Mouse (Mus musculus) R1 (cell line): ENCODE measurements around the gene Cpne5.
A peak's percentile ranks its signal among the peaks of the same experiment; 100 is the strongest.

Experiments
- DNase-seq: peaks from one replicate; pipeline ENCODE4 v3.0.0-alpha.2; 2018; ENCODE audit warnings: low read depth, low spot score

The Cpne5 gene

DNA sequence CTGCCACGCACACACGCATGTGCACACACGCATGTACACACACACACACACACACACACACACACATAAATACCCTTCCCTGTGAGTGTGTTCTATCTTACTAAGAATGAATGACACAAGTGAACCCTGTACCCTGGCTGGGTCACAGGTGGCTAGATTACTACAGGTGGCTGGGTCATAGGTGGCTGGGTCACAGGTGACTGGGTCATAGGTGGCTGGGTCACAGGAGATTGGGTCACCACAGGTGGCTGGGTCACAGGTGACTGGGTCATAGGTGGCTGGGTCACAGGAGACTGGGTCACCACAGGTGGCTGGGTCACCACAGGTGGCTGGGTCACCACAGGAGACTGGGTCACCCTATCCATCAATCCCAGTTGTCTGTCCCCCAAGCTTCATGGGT, 27.9 kb downstream of the Cpne5 start:
- no peak for DNase-seq

GRCm38 (mm10) chr17:29206052-29206451, 31.9 kb downstream of the Cpne5 start:
- DNase-seq, result no peak

GRCm38 (mm10) chr17:29202604-29203003, 35.4 kb downstream of the Cpne5 start:
- peak; percentile 63 for DNase-seq

DNA sequence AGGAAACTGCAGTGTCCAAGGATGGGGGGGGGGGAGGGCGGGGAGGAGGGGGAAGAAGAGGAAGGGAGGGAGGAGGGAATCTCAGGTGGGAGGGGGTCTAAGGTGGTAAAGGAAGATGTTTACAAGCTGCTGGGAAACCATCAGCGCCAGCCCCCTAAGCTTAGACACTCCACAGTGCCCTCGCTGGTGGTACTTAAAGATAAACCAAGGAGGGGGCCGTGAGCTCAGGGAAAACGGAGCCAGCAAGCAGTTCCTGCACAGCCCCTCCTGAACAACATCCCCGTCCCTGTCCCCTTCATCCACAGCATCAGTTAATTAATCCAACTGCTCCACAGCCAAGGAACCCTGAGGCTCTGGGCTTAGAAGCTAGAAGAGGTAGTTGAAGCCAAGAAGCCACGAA, 38.1 kb downstream of the Cpne5 start:
- no peak for DNase-seq

DNA sequence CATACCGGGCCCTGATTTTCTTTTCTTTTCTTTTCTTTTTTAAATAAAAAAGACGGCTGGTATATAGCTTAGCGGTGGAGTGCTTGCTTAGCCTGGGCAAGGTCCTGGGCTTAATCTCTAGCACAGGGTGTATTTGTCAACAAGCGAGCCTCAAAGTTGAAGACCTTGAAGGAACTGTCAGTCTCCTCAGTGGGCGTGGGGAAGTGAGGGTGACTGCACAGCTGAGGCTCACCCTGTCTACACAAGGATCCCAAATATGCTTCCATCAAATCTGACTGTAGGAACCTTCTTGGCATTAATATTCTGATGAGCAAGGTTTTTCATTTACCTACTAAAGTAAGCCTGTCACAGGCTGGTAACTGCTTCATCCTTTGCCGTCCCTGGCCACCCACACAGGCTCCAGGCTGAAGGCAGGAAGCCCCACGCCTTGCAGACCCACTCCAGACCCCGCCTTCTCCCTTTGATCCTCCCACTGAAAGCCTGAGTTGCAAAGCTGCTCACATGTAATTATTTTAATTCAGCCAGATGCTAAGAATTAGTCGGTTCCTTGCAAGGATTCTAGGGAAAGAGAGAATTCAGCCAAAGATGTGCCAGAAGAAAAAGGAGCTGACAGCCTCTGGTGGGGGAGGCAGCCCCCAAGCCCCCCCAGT, 38.7 kb downstream of the Cpne5 start:
- peak; percentile 56 for DNase-seq

- peak; percentile 73 for DNase-seq
Measured at GRCm38 (mm10) chr17:29195579-29195978, 42.4 kb downstream of the Cpne5 start.

- peak; percentile 93 for DNase-seq
Measured at GRCm38 (mm10) chr17:29188989-29189388, 49.0 kb downstream of the Cpne5 start.

DNA sequence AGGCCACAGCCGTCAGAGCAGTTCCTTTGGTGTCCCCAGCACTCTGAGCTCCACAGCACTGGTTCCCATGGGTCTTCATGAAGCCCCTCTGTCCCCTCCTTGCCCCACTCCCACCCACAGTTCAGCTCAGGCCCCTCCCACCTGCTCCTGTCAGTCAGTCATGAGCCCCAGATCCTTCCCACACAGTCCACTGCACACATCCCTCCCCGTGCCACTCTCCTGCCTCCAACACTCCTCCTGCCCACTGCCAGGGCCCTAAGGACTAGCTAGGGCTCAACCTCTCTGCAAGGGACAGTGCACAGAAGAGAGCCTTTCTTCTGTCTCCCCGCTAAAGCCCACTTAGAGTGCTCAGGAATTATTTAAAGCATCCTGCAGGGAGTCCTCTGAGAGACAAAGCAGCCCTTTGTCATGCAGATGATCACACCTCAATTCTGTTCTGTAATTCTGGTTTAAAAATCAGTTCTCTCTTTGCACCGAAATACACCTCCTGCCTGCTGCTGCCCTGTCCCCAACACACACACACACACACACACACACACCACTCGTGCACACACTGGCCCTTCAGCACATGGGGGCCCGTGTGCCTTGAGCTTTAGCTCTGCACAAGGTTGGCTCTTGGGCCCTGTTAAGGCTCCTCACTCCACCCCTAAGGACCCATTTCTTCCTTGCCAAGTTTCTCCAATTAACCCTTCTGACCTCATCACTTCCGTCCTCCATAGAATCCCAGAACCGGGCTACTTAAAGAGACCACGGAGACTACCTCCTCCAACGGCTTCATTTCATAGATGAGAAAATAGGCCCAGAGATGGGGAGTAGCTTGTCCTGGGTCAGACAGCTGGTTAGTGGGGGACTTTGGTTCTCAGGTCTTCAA, 50.7 kb downstream of the Cpne5 start:
- DNase-seq, result peak; percentile 94

GRCm38 (mm10) chr17:29185376-29186046, 52.5 kb downstream of the Cpne5 start:
- peak; percentile 70 for DNase-seq

GRCm38 (mm10) chr17:29183162-29183561, 54.8 kb downstream of the Cpne5 start:
- no peak for DNase-seq

DNA sequence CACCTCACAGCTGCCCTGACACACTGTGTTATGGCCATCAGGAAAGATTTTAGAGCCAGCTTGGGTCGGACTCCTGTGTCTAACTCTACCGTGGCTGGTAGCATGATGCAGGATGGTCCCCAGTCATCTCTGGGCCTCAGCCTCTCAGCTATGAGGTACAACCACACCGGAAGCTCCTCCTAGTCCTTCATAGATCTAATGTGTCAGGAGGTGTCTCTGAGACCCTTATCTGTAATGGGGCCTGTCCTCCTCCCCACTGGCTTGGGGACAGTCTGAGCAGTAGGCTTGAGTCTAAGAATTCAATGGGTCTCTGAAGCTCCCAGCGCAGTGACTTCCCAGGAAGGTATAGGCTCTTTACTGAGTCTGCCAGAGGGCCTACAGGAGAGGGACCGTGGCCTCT, 56.2 kb downstream of the Cpne5 start:
- no peak for DNase-seq

GRCm38 (mm10) chr17:29180406-29181127, 57.4 kb downstream of the Cpne5 start:
- no peak for DNase-seq

GRCm38 (mm10) chr17:29179917-29180316, 58.0 kb downstream of the Cpne5 start:
- no peak for DNase-seq

GRCm38 (mm10) chr17:29178503-29179059, 59.4 kb downstream of the Cpne5 start:
- no peak for DNase-seq

DNA sequence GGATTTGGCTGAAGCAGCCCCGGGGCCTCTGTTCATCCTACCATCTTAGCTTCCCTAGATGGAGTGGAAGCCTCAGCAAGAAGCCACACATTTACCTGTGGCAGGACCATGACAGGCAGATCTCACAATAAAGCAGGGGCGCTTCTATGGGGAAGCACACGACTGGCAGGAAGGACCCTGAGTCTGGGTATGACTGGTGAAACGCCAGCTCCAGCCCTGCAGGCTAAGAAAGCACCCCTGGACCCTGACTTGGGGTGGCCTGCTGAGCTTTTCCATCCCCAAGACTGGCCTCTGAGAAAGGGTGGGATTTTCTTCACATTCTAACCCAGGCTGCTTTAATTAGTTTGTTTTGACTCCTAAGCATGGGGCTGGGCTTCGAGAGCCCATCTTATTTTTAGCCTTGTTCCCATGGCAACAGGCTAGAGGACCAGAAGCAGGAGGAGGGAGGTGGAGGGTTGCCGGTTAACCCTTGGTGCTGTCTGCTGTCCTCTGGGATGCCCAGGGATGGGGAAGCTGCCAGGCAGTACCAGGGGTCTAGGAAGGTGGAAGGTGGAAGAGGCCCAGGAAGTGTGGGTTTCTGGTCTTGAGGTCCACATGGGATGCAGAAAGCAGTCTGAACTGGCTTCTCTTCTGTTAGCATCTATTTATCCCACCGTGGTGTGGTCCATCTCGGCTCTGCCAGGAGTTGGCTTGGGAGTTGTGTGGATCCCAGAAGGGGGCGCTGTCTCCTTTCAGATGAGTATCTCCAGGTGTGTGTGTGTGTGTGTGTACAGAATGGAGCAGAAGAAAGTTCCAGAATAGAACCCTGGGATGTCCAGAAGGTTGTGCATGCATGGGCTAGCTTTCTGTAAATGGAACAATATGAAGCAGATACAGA, 61.3 kb downstream of the Cpne5 start:
- DNase-seq, result peak; percentile 75

DNA sequence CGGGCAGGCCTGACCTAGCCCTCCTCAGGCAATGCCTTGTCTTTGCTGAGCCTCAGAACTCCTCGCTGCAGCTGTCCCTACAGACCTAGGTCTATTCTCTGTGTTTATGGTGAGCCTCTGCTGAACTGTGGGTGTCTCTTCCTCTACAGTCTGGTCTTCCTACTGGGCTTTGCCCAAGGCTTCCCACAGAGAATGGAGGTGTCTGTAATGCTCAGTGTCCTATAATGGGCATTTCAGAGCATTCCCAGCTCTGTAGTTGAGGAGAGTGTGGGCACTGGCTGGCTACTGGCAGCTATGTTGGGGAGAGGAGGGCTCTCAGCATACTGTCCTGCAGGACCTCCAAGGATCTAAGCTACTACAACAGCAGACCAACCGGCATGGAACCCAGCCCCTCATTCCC, 62.3 kb downstream of the Cpne5 start:
- no peak for DNase-seq

GRCm38 (mm10) chr17:29173165-29173564, 64.8 kb downstream of the Cpne5 start:
- DNase-seq, result no peak

- DNase-seq, result no peak
Measured at GRCm38 (mm10) chr17:29172062-29172461, 65.9 kb downstream of the Cpne5 start.

DNA sequence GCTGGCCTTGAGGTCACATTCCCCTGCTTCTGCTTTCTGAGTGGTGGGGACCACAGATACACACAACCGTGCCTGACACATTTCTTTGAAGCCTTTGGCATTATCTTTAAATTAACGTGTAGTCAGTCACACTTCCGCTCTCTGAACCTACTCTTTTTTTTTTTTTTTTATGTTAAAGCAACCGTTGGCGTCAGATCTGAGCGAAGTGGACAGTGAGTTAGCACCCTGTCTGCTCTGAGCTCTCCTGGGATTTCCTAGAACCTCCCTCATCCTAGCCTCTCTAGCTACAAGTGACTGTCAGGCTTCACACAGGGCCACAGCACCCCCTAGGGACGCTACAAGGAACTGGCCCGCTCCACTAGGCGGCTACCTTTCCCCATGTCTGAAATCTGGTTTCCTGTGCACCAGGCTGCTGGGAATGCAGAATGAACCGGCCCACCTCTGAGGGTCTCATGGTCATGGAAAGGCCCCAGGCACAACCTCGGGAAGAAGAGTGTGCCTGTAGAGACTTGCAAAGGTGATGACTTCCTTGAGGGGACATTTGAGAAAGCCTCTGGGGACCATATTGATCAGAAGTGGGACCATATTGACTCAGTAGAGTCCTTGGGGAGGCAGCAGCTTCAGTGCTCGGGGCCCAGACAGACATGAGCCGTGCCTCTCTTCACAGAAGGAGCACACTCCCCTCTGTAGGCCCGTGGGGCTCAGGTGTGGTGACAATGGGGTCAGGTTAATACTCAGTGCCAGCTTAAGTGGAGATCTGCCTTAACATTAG, 66.8 kb downstream of the Cpne5 start:
- DNase-seq, result peak; percentile 84
